Mouse (Mus musculus) megakaryocyte, embryonic 14.5 days (primary cell): ENCODE measurements at regions not wholly inside any gene's neighbourhood (a gene's known extent, or its start where the extent isn't known, plus 50 kb on each side); places are given as distances from the start of the nearest gene placed in this dataset.

Experiments
- FLI1 ChIP-seq: IDR thresholded peaks from 2 replicates; pipeline ENCODE4 v1.6.1; 2012; ENCODE audit warnings: low read length, inconsistent platforms, mixed read lengths
- GATA1 ChIP-seq: IDR thresholded peaks from 3 replicates; pipeline ENCODE4 v1.6.1; 2012; ENCODE audit warnings: mixed read lengths, low read length, inconsistent platforms, borderline replicate concordance

GRCm38 (mm10) chr13:53764613-53765243, 290.8 kb downstream of the Drd1 start:
- no peak for TF ChIP-seq GATA1
- no peak for TF ChIP-seq FLI1
